Mouse (Mus musculus) midbrain, embryonic 10.5 days (tissue): Measurements from ENCODE around the gene Plekhh3. TPM values are rescaled to one million over a fixed set of nuclear protein-coding genes. Genes with fewer than 3 reads are reported as not detected.
A peak's percentile ranks its signal among the peaks of the same experiment; 100 is the strongest.

Experiments
- DNase-seq: peaks from one replicate; pipeline ENCODE4 v3.0.0-alpha.2; 2017; ENCODE audit warnings: low spot score
- H3K27ac ChIP-seq: fragments of 300-500 bp; sonication (generic); replicated peaks from 2 replicates; pipeline ENCODE4 v1.5.1; 2016; ENCODE audit warnings: mild to moderate bottlenecking
- H3K27me3 ChIP-seq: fragments of 300-500 bp; sonication (generic); 2 replicates; pipeline ENCODE4 v1.6.1; 2016; ENCODE audit warnings: low read depth, mild to moderate bottlenecking; ENCODE audit not compliant: poor library complexity, severe bottlenecking
- H3K36me3 ChIP-seq: fragments of 300-500 bp; sonication (generic); 2 replicates; pipeline ENCODE4 v1.6.1; 2016; ENCODE audit warnings: mild to moderate bottlenecking, moderate library complexity
- H3K4me1 ChIP-seq: fragments of 300-500 bp; sonication (generic); 2 replicates; pipeline ENCODE4 v1.6.1; 2016
- H3K4me3 ChIP-seq: fragments of 300-500 bp; sonication (generic); 2 replicates; pipeline ENCODE4 v1.5.1; 2016; ENCODE audit warnings: mild to moderate bottlenecking, moderate library complexity
- H3K9me3 ChIP-seq: fragments of 300-500 bp; sonication (generic); replicated peaks from 2 replicates; pipeline ENCODE4 v1.6.1; 2016; ENCODE audit warnings: mild to moderate bottlenecking
- WGBS: fragments of 180-500 bp; shearing (Covaris S2); methylation state at CpG from one replicate; pipeline ENCODE4 v1.1.7; 2016; 5-methylcytosine and 5-hydroxymethylcytosine counted together
- polyA plus RNA-seq: library from polyadenylated mRNA; unstranded; fragments of >200 nt; fragmentation: Nextera tagmentation; extraction: Ambion mirVana; gene quantifications from 2 replicates; pipeline ENCODE4 v1.2.1, GENCODE M21; 2016

The Plekhh3 gene
- polyA plus RNA-seq, 1 experiment from 2014 or later: 4.5 TPM

- WGBS: 90% methylated on average over 6 of the region's 6 CpGs
- Histone ChIP-seq H3K36me3 (peaks cover 21% of the 10 kb centered on the region), H3K27ac (no peak overlapping the region), H3K9me3 (no peaks in the 10 kb centered on the region), H3K4me1 (peaks cover 45% of the 10 kb centered on the region), H3K27me3 (no peaks in the 10 kb centered on the region), H3K4me3 (no peak overlapping the region)
- DNase-seq: no peak
Observed at GRCm38 (mm10) chr11:101192646-101193045, 21.5 kb upstream of the Plekhh3 start.

- WGBS: 87% methylated on average over 4 of the region's 4 CpGs
- H3K4me3 ChIP-seq: no peak overlapping the region
- peak overlapping the region; percentile 77 for H3K27ac ChIP-seq
- no peaks in the 10 kb centered on the region for H3K27me3 ChIP-seq
- H3K4me1 ChIP-seq: peaks cover 45% of the 10 kb centered on the region
- peaks cover 15% of the 10 kb centered on the region for H3K36me3 ChIP-seq
- no peak for DNase-seq
- no peaks in the 10 kb centered on the region for H3K9me3 ChIP-seq
Observed at GRCm38 (mm10) chr11:101191919-101192470, 20.8 kb upstream of the Plekhh3 start.

GRCm38 (mm10) chr11:101190913-101191907 is 20.1 kb upstream of the Plekhh3 start:
- DNase-seq: no peak
- Histone ChIP-seq H3K36me3 (peaks cover 7% of the 10 kb centered on the region; the same call in 1 of the 2 replicates), H3K27me3 (no peaks in the 10 kb centered on the region), H3K9me3 (no peaks in the 10 kb centered on the region), H3K4me3 (no peak overlapping the region), H3K4me1 (peaks cover 45% of the 10 kb centered on the region), H3K27ac (peak overlapping the region; percentile 77)
- 55% methylated on average over 17 of the region's 17 CpGs for WGBS

- DNase-seq: no peak
- whole genome bisulfite sequencing: 55% methylated on average over 8 of the region's 8 CpGs
- Histone ChIP-seq H3K27me3 (no peaks in the 10 kb centered on the region), H3K36me3 (peaks cover 7% of the 10 kb centered on the region; the same call in 1 of the 2 replicates), H3K27ac (peak overlapping the region; percentile 77), H3K9me3 (no peaks in the 10 kb centered on the region), H3K4me3 (peak overlapping the region; percentile 3; the same call in 1 of the 2 replicates), H3K4me1 (peaks cover 45% of the 10 kb centered on the region)
Observed at GRCm38 (mm10) chr11:101190181-101190912, 19.2 kb upstream of the Plekhh3 start.

- peak overlapping the region; percentile 3; the same call in 1 of the 2 replicates for H3K4me3 ChIP-seq
- H3K27me3 ChIP-seq: no peaks in the 10 kb centered on the region
- WGBS: 12% methylated on average over 6 of the region's 6 CpGs
- no peaks in the 10 kb centered on the region for H3K9me3 ChIP-seq
- H3K27ac ChIP-seq: peak overlapping the region; percentile 77
- peaks cover 45% of the 10 kb centered on the region for H3K4me1 ChIP-seq
- peak; percentile 64 for DNase-seq
- H3K36me3 ChIP-seq: 0 out of 2 replicates have a peak, but pooled peaks cover 6% of the 10 kb centered on the region
Observed at GRCm38 (mm10) chr11:101189495-101190180, 18.5 kb upstream of the Plekhh3 start.

- Histone ChIP-seq H3K9me3 (no peaks in the 10 kb centered on the region), H3K36me3 (0 out of 2 replicates have a peak, but pooled peaks cover 4% of the 10 kb centered on the region), H3K27ac (peak overlapping the region; percentile 77), H3K4me3 (no peak overlapping the region), H3K4me1 (peaks cover 52% of the 10 kb centered on the region), H3K27me3 (peaks cover 6% of the 10 kb centered on the region; the same call in 1 of the 2 replicates)
- DNase-seq: no peak
- 87% methylated on average over 11 of the region's 11 CpGs for WGBS
Observed at GRCm38 (mm10) chr11:101188166-101188805, 17.1 kb upstream of the Plekhh3 start.

- Histone ChIP-seq H3K27ac (no peak overlapping the region), H3K4me1 (peaks cover 55% of the 10 kb centered on the region), H3K27me3 (peaks cover 13% of the 10 kb centered on the region; the same call in 1 of the 2 replicates), H3K36me3 (0 out of 2 replicates have a peak, but pooled peaks cover under 1% of the 10 kb centered on the region), H3K9me3 (no peaks in the 10 kb centered on the region), H3K4me3 (no peak overlapping the region)
- WGBS: 94% methylated on average over 5 of the region's 5 CpGs
- no peak for DNase-seq
Observed at GRCm38 (mm10) chr11:101187541-101187940, 16.4 kb upstream of the Plekhh3 start.

GRCm38 (mm10) chr11:101186526-101187247 is 15.5 kb upstream of the Plekhh3 start:
- Histone ChIP-seq H3K4me1 (peaks cover 50% of the 10 kb centered on the region), H3K27ac (no peak overlapping the region), H3K36me3 (no peaks in the 10 kb centered on the region), H3K27me3 (peaks cover 20% of the 10 kb centered on the region; the same call in 1 of the 2 replicates), H3K4me3 (no peak overlapping the region), H3K9me3 (no peaks in the 10 kb centered on the region)
- 88% methylated on average over 27 of the region's 27 CpGs for WGBS
- DNase-seq: no peak

- Histone ChIP-seq H3K4me3 (no peak overlapping the region), H3K9me3 (no peaks in the 10 kb centered on the region), H3K36me3 (no peaks in the 10 kb centered on the region), H3K27ac (no peak overlapping the region), H3K27me3 (peaks cover 24% of the 10 kb centered on the region), H3K4me1 (peaks cover 40% of the 10 kb centered on the region)
- no peak for DNase-seq
- WGBS: 91% methylated on average over 4 of the region's 4 CpGs
Observed at GRCm38 (mm10) chr11:101185441-101185840, 14.3 kb upstream of the Plekhh3 start.

- Histone ChIP-seq H3K4me1 (peaks cover 38% of the 10 kb centered on the region), H3K4me3 (no peak overlapping the region), H3K27ac (no peak overlapping the region), H3K9me3 (no peaks in the 10 kb centered on the region), H3K27me3 (peaks cover 28% of the 10 kb centered on the region), H3K36me3 (no peaks in the 10 kb centered on the region)
- DNase-seq: no peak
- WGBS: 92% methylated on average over 12 of the region's 12 CpGs
Observed at GRCm38 (mm10) chr11:101184984-101185383, 13.8 kb upstream of the Plekhh3 start.
